Mouse (Mus musculus) colon, adult 2 months (tissue): ENCODE results near the gene 4921509C19Rik. TPM values are rescaled to one million over a fixed set of nuclear protein-coding genes. Genes with fewer than 3 reads are reported as not detected.

ENCODE experiments used
- polyA plus RNA-seq: library from polyadenylated mRNA; depleted of rRNA; stranded (reverse); fragments of >200 nt; gene quantifications from 2 replicates; pipeline ENCODE4 v1.2.3, GENCODE M21; 2012; rRNA removed

Gene 4921509C19Rik
- not detected in 2 replicates for polyA plus RNA-seq

GRCm38 (mm10) chr2:151476053-151476452 is at the start of gene 4921509C19Rik:
TSS of gene 4921509C19Rik (minus strand) at chr2:151476153.

GRCm38 (mm10) chr2:151494035-151494803 is 18.3 kb upstream of the 4921509C19Rik start, which contains the start of gene Nsfl1c:
TSS of gene Nsfl1c (plus strand) at chr2:151494182.

Other genes starting within 250 kb of the 4921509C19Rik start
- gene Nsfl1c, start 18.0 kb upstream of the 4921509C19Rik start, polyA plus RNA-seq = 27.4 and 36.8 TPM in 2 replicates
- gene Fkbp1a, start 66.3 kb upstream of the 4921509C19Rik start, polyA plus RNA-seq = 49.5 and 51.2 TPM in 2 replicates
- 291 and 310 TPM in 2 replicates for gene Sdcbp2, start 96.5 kb upstream of the 4921509C19Rik start, polyA plus RNA-seq
- gene Snph, start 156.4 kb upstream of the 4921509C19Rik start, polyA plus RNA-seq = 6.9 and 7.6 TPM in 2 replicates
- gene Rad21l, start 192.4 kb upstream of the 4921509C19Rik start, polyA plus RNA-seq = not detected in 2 replicates
- 0.28 and 0.36 TPM in 2 replicates for gene Tmem74b, start 225.9 kb upstream of the 4921509C19Rik start, polyA plus RNA-seq